Mouse (Mus musculus): Measurements from ENCODE around the gene Tnfrsf13c.

Gene Tnfrsf13c

DNA sequence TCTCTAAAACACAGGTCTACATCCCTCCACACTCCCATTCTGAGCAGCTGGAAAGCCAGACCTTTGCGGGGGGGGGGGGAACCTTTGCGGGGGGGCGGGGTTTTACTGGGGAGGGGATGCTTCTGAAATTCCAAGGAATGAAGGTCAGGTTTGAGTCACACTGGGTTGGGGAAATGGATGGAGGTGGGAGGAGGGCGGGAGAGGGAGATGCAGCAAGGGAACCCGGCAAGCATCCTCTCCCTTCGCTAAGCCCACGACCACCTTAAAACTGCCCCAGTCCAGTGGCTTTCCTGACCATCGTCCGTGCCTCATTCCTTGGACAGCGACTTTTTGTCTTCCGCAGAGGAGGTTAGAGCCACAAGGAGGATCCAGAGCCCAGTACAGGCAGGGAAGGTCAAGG is 12.9 kb downstream of the Tnfrsf13c start:
- in situ Hi-C loops (cut with MboI; ENCODE audit: unreplicated experiment in 2 of 2), result no loop called here

DNA sequence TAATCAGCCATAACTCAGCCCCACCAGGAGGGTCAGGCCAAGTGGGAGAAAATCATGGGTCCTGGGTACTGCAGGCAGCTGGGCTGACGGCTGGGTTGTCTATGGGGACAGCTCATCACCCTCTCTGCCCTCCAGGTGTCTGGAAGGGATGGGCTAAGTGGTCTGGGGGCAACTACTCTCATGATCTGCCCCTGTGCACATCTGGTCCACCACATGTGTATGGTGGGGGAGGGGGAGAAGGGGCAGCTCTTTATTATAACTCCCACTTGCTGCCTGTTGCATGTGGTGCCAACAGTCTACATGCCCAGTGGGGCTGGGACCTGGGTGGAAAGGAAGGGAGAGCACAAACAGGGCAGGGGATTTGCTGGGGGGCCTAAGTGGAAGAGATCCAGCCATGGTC is 13.4 kb downstream of the Tnfrsf13c start:
- in situ Hi-C loops (cut with MboI; ENCODE audit: unreplicated experiment in 2 of 2), result no loop called here

DNA sequence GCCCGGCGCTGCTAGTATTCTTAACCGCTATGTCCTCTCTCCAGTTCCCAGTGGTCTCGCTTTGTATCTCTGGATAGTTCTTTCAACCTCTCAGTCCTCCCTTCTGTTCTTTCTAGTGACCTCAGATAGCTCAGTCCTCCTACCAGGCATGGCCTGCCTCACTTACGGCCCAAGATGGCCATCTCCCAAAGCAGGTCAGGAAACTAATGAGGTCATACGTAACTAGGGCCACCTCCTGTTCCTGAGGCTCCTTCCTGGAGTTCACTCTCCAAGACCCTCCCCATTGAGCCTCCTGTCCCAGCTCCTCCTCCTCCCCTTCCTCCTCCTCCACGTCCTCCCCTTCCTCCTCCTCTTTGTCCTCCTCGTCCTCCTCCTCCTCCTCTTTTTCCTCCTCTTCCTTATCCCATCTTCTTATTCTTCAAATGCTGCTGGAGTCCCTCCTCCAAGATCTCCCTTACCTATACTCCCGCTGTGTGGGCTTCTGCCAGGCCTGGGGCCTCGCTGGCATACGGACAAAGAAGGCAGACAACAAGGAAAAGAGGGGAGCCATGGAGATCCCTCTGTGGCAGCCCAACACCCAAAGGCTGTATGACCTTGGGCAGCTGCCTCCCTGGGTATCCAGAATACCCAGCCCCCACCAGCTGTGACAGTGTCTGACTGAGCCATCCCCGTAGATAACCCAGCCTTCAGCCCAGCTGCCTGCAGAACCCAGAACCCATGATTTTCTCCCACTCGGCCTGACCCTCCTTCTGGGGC is 14.7 kb downstream of the Tnfrsf13c start:
- in situ Hi-C loops (cut with MboI; ENCODE audit: unreplicated experiment in 2 of 2), result no loop called here

DNA sequence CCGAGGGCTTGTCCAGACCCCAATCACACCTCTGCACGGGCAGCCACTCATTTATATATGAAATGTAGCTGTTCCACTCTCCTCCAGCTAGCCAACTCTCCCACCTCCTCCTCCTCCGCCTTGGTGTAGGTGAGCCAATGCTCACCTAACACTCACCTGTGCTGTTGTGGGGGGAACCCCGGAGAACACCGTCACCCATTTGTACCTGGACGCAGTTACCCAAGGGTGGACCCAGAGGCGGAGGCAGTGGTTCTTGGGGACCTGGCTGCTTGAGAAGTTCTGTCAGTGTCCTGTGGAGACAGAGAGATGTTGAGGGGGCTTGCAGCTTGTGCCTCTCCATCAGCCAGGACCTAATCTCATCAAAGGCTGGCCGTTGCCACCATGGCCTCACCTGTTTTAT is 15.9 kb downstream of the Tnfrsf13c start:
- in situ Hi-C loops (cut with MboI; ENCODE audit: unreplicated experiment in 2 of 2), result no loop called here

DNA sequence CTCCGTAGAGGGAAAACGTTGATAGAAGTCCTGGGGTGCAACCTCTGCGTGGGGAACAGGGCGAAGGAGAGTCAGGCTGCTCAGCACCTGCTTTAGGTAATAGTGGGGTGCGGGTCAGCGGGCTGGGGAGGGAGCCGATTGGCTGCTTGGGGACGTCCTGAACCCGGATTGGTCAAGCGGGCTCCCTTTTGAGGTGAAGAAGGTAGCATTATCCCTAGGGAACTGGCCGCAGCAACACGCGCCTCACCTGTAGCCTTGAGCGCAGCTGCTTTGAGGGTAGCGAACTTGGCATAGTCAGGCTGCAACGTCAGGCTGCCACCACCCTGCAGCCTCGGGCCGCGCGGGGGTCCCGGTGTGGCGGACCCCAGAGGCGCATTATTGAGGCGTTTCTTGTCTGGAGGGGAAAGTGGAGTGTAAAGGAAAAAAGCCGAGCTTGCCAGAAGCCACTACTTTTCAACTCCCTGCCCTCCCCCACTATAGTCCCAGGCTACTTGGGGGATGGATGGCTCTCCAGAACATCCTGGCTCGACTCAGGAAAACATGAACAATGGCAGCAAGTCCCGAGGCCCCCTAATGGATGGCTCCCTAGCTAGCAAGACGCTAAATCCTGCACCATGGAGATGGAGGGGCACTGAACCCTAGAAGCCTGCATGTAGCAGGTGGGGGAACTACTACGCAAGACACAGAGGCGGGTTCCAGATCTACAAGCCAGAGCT is 16.5 kb downstream of the Tnfrsf13c start:
- in situ Hi-C loops (cut with MboI; ENCODE audit: unreplicated experiment in 2 of 2), result no loop called here

DNA sequence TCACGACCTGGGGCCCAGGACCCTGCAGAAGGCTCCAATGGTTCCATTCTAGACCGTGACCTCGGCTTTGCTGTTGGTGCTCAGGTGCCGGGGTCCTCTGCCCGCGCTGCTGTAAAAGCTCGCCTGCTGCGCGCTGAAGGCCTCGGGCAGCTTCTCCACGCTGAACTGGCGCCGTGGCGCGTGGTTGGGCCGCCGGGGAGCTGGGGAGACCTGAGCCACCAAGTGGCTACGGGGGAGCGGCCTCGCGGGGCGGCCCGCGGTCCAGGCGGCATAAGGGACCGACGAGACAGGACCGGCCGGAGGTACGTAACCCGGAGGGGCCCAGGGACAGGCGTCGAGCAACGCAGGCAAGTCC is 17.1 kb downstream of the Tnfrsf13c start:
- in situ Hi-C loops (cut with MboI; ENCODE audit: unreplicated experiment in 2 of 2), result no loop called here

DNA sequence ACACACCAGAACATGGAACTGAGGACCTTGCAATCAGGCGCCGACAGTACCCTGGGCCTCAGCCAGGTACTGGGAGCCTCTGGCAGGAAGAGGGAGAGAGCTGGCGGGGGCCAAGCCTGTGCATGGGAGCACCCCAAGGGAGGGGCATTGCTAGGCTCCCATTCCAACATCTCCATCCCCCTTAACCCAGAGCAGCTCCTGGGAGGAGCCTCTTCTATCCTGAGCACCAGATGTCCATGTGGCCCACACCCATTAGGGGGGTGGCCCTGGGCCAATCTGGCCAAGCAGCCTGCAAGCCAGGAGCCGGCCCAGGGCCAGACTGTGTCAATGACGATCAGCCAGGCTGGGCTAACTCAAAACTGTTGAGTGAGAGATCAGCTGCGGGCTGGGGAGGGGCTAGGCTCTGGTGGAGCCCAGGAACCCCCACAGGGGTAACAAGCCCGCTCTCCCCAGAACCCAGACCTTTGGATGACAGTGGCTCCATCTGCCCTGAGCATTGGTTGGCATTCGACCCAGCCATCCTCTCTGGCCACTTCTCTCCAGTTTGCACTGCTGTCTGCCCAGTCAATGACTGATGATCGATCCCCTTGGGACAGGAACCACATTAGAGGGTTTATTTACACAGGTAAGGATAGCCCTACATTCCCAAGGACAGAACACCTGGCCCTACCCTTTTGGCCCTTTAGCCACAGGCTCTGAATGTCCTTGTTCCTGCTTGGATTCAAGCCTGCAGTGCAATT is 17.6 kb downstream of the Tnfrsf13c start:
- in situ Hi-C loops (cut with MboI; ENCODE audit: unreplicated experiment in 2 of 2), result no loop called here

DNA sequence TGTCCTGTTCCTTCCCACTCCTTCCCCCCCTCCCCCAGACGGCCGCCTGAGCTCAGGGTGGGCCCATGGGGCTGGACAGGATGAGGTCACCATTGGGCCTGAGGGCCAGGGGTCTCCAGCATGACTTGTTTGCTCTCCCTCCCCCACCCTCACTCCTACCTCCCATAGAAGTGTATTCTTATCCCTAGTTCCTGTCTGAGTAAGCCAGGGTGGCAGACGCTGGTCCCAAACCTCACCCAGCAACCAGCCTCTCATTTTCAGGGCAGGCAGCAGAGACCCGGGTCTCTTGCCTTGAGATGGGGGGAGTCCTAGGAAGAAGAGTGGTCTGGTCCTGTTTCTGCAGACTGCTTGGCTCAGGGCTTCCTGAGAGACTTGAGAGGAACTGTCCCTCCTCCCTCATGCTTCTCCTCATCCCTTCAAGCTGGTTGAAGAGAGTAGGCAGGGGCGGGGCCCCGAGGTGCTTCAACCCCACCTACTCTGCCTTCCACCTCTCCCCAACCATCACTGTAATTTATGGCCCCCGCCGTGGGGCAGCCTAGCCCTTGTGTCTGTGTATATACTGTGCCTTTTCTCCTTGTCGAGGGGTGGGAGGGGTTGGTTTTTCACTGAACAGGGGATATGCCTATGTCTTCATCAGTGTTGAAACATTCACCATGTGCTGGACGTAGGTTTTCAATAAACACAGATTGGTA is 19.3 kb downstream of the Tnfrsf13c start:
- in situ Hi-C loops (cut with MboI; ENCODE audit: unreplicated experiment in 2 of 2), result no loop called here

DNA sequence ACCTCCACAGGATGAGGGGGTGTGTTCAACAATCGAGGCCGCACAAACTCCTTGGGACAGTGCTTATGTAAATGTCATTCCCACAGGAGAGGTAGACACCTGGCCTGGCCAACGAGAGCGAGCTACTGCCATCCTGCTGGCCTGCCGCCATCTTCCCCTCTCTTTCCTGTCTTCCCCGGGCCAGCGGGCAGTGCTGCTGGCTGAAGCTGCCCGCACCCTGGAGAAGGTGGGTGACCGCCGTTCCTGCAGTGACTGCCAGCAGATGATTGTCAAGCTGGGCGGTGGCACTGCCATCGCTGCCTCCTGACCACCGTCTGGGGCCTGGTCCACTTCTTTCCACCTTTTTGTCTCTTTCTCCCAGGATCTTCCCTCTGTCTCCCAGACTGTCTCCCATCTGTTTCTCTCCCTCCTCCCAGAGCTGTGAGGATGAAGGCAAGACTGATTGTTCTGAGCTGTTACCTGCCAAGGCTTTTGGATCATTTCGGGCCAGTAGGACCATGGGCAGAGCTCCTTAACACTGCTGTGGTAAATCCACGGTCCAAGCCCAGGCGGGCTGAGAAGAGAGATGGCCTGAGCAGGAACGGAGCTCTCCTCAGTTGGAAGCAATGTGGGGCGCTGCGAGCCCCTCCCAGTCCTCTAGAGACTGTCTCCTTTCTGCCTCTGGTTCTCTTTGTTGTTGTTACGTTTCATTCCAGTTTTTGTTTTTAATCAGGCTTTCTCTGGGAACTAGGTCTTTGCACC is 20.4 kb downstream of the Tnfrsf13c start:
- in situ Hi-C loops (cut with MboI; ENCODE audit: unreplicated experiment in 2 of 2), result no loop called here

DNA sequence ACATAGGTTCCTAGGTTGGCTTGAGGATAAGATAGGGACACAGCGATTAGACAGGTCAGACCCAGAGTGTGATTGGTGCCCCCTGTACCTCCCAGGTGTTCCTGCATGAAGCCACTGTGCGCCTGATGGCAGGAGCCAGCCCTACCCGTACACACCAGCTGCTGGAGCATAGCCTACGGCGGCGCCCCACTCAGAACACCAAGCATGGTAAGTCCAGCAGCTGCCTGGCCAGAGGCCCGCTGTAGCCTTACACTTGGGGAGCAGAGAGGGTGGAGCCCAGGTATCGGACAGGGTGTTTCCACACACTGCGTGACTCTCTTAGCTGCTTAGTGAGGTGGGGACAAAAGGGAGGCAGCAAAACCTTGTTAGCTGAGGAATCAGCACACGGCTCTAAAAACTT is 21.1 kb downstream of the Tnfrsf13c start:
- in situ Hi-C loops (cut with MboI; ENCODE audit: unreplicated experiment in 2 of 2), result no loop called here

DNA sequence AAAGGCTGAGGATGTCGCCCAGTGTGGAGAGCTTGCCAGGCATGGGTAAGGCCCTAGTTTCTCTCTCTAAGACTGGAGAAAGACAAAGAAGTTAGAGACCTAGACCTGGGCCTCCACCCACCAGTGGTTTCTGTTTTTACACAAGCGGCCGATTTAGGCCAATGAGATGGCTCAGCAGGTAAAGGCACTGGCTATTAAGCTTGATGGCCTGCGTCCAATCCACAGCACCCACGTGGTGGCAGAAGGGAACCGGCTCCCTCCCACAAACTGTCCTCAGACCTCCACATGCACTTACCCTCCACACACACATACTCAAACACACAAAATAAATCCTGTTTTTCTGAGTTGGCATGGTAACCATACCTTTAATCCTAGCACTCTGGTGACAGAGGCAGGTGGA is 22.1 kb downstream of the Tnfrsf13c start:
- in situ Hi-C loops (cut with MboI; ENCODE audit: unreplicated experiment in 2 of 2), result no loop called here

DNA sequence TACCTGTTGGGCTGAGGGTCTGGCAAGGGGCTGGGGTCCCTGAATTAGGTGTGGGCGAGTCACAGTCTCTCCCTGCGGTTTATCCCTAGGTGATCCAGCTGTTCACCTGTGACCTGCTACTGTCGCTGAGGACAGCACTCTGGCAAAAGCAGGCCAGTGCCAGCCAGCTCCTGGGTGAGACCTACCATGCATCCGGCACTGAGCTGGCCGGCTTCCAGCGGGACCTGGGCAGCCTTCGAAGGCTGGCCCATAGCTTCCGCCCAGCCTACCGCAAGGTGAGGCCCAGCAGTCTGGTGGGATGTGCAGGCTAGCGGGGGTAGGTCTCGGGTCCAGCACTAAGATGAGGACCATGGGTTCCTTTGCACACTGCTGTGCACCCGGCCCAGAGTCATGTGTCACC is 24.6 kb downstream of the Tnfrsf13c start:
- in situ Hi-C loops (cut with MboI; ENCODE audit: unreplicated experiment in 2 of 2), result no loop called here

DNA sequence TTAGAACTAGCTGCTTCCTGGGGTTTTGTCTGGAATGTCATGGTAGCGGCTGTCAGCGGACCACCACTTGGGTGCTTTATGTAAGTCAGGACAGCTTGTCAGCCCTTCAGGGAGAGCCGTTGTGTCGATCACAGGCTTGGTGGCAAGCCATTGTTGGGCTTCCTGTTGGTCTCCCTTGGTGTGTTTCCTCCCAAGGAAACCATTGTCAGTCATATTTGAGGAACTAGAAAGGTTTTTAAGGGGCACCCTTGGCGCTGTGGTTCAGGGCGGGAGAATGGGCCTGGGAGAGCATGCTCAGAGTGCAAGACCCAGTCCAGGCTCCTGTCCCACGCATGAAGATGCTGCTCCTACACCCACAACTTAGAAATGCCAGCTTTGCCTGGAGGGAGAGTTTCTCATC is 25.8 kb downstream of the Tnfrsf13c start:
- in situ Hi-C loops (cut with MboI; ENCODE audit: unreplicated experiment in 2 of 2), result no loop called here

DNA sequence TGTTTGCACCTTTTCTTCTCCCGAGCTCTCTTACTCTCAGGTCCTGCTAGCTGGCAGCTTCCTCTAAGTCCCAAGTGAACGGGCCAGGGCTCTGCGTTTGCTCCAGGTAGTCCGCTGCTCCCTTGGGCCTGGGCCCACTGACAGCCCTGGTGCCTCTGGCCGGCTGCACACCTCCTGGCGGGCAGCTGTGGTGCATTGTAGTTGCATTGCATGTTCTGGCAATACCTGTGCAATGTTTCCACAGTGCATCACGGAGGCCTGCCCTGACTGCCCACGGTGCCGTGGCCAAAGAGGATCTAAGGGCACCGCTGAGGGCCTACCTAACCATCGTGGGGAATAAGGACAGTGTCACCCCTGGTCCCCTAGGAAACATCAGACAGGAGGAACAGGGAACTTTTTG is 26.2 kb downstream of the Tnfrsf13c start:
- in situ Hi-C loops (cut with MboI; ENCODE audit: unreplicated experiment in 2 of 2), result no loop called here

DNA sequence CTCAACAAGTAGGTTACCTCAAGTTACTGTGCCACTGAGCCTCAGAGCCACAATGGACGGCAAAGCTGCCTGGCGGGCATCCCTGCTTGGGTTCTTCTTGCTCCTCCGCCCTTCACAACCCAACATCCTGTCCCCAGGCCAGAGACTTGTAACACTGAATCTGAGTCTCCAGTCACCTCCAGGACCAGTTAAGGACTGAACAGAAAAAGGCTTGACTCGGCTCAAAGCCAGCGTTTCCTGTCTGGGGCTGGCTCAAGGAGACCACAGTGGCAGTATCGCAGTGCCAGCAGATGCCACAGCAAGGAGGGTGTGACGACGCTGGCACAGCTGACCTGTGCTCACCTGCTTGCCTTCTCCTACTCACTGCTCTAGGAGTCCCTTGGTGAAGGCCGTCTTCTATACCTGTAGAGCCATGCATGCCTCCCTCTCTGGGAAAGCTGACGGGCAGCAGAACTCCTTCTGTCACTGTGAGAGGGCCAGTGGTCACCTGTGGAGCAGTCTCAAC is 26.9 kb downstream of the Tnfrsf13c start:
- in situ Hi-C loops (cut with MboI; ENCODE audit: unreplicated experiment in 2 of 2), result no loop called here

DNA sequence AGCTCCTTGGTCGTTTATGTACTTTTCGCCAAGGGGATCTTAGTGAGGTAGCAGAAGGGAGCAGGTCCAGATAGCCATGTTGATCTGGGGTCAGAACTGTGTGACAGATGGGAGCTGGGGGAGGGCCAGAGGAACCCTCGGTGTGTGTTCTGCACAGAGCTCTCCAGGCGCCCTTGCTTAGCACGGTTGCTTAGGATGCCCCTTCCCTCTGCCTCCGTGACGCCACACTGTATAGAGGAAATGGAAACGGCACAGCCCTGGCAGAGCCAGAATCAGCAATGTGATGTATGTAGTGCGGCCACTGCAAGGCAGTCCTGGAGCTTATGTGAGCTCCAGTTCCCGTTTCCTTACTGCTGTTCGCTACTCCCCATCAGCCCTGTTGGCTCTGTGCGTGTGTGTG is 27.9 kb downstream of the Tnfrsf13c start:
- in situ Hi-C loops (cut with MboI; ENCODE audit: unreplicated experiment in 2 of 2), result no loop called here

DNA sequence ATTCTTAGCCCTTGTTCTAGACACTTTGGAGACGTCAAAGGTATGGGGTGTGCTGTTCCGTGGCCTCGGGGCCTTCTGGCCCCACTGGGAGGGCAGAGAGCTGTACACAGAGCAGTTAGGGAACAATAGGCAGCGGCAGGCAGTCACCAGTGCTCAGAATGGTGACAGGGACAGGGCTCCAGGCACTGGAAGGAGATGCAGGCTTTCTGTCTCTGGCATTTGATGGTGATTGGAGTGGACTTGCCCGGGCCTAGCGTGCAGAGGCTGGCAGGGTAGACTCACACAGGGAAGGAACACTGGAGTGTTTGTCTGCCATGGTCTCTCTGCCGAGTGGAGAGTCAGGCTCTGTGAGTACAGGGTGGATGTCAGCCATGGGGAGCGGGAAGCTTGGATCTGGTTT is 31.6 kb downstream of the Tnfrsf13c start:
- in situ Hi-C loops (cut with MboI; ENCODE audit: unreplicated experiment in 2 of 2), result no loop called here

DNA sequence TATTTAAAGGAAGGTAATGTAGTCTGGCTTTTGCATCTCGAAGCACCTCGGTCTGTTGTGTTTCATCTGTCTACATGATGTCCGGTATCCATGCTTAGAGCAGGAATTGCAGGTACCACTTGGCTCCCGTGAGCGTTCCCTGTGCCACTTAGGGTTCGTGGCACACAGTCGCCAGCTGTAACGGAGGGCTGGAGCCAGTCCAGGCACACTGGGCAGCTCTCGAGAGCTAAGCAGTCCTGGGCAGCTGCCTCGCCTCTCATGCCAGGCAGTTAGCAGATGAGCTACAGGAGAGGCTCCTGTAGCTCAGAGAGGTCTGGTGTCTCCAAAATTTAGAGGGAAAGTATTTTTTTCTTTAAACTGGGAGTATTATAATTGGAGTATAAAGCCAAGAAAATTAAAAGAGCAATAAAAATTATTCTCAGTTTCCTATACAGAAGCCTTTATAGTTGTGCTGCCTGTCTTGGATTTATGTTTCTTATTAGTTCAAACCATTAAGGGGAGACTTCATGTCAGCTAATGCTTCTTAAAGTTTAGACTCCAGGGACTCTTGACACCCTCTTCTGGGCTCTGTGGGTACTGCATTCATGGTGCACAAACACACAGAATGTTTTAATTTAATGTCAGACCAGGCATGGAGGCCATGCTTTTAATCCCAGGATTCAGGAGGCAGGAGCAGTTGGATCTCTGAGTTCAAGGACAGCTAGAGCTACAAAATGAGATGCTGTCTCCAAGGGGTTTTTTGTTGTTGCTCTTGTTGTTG is 35.5 kb downstream of the Tnfrsf13c start:
- in situ Hi-C loops (cut with MboI; ENCODE audit: unreplicated experiment in 2 of 2), result loop anchor here (5.0 kb wide), 2 partner anchors 34 to 39 kb away; partner anchors contain the start of gene Tnfrsf13c (in 1 of the 2)

DNA sequence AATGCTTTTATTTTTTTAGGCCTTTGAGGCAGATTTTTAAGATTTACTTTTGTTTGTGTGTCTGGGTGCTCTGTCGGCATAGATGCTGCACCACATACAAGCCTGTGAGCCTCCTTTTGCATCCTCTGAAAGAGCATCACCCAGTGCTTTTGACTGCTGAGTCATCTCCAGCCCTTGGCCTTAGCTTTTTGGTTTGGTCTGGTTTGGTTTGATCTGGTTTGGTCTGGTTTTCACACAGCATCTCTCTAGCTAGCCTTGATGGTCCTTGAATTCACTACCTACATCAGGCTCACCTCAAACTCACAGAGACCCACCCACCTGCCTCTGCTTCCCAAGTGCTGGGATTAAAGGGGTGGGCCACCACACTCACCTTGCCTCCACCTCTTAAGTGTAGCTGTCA is 36.2 kb downstream of the Tnfrsf13c start:
- in situ Hi-C loops (cut with MboI; ENCODE audit: unreplicated experiment in 2 of 2), result loop anchor here (5.0 kb wide), 2 partner anchors 34 to 39 kb away; partner anchors contain the start of gene Tnfrsf13c (in 1 of the 2)
